Mouse (Mus musculus) spleen, adult 2 months (tissue): ENCODE data around the gene Ube2j1. TPM values are rescaled to one million over a fixed set of nuclear protein-coding genes. Genes with fewer than 3 reads are reported as not detected.

Experiments used
- DNase-seq, 2 experiments: peaks; one replicate each; pipeline versions ENCODE4 v3.0.0 to v3.0.0-alpha.2; 2012 to 2021; ENCODE audit warnings: low spot score in 2 of 2, low read depth in 1 of 2
- H3K27ac ChIP-seq: fragments of 200-500 bp; 2 replicates; pipeline ENCODE4 v1.5.1; 2012; ENCODE audit warnings: low read length, inconsistent platforms; ENCODE audit not compliant: insufficient read depth
- H3K27me3 ChIP-seq: fragments of 200-500 bp; 2 replicates; pipeline ENCODE4 v1.6.1; 2012; ENCODE audit warnings: mild to moderate bottlenecking, moderate library complexity, low read length, inconsistent platforms; ENCODE audit not compliant: control insufficient read depth, insufficient read depth
- H3K36me3 ChIP-seq: fragments of 200-500 bp; 2 replicates; pipeline ENCODE4 v1.6.1; 2012; ENCODE audit warnings: mild to moderate bottlenecking, low read length, inconsistent platforms; ENCODE audit not compliant: control insufficient read depth, insufficient read depth
- H3K4me1 ChIP-seq: fragments of 200-500 bp; 2 replicates; pipeline ENCODE4 v1.6.1; 2011; ENCODE audit warnings: inconsistent platforms; ENCODE audit not compliant: control insufficient read depth, insufficient read depth, insufficient read length
- H3K4me3 ChIP-seq: fragments of 200-500 bp; 2 replicates; pipeline ENCODE4 v1.5.1; 2011; ENCODE audit warnings: mild to moderate bottlenecking, inconsistent platforms; ENCODE audit not compliant: insufficient read depth, insufficient read length; ENCODE audit errors: extremely low read depth
- CTCF ChIP-seq: fragments of 200-500 bp; IDR thresholded peaks from 2 replicates; pipeline ENCODE4 v1.5.1; 2011; ENCODE audit warnings: mild to moderate bottlenecking, inconsistent platforms; ENCODE audit not compliant: insufficient read depth, insufficient read length, insufficient replicate concordance; ENCODE audit errors: extremely low read depth
- POLR2A ChIP-seq: fragments of 200-500 bp; IDR thresholded peaks from 2 replicates; pipeline ENCODE4 v1.6.1; 2011; ENCODE audit warnings: low read depth, low read length, inconsistent platforms
- WGBS: fragments of 180-500 bp; shearing (Covaris S2); methylation state at CpG from one replicate; pipeline ENCODE4 v1.1.7; 2018; 5-methylcytosine and 5-hydroxymethylcytosine counted together
- polyA plus RNA-seq: library from polyadenylated mRNA; depleted of rRNA; stranded (reverse); fragments of >200 nt; gene quantifications from 2 replicates; pipeline ENCODE4 v1.2.3, GENCODE M21; 2012

The Ube2j1 gene
- polyA plus RNA-seq, 1 experiment = 15.0 TPM

GRCm38 (mm10) chr4:33018361-33018999 is 12.7 kb upstream of the Ube2j1 start:
- Histone ChIP-seq H3K27me3 (no peaks in the 10 kb centered on the region), H3K36me3 (no peaks in the 10 kb centered on the region), H3K27ac (no peak overlapping the region), H3K4me3 (no peak overlapping the region), H3K4me1 (no peaks in the 10 kb centered on the region)
- DNase-seq = peak; percentile 60 to 81
- TF ChIP-seq POLR2A (no peak), CTCF (peak; percentile 91; the same call in 1 of the 2 replicates)
- WGBS = 34% methylated on average over 9 of the region's 9 CpGs

DNA sequence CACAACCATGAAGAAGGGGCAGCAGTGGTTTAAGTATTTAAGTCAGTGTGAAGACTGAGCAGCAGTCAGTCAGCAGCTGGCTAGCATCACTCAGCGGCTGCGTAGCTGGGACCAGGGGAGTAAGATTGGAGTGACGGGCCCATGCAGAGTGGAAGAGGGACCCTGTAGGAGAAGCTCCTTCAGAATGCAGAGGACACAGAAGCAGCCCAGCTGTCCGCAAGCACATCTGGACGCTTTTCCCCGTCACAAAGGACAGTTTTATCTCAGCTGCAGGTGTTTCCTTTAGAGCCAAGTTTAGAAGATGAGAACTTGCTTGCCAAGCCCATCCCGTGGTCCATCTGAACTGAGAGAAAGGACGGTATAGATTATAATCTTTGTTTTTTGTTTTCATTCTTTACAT is 6.8 kb upstream of the Ube2j1 start:
- WGBS = 32% methylated on average over 8 of the region's 8 CpGs
- no peak for DNase-seq
- Histone ChIP-seq H3K4me1 (peaks cover 5% of the 10 kb centered on the region; the same call in 1 of the 2 replicates), H3K27ac (no peak overlapping the region), H3K36me3 (peaks cover 4% of the 10 kb centered on the region), H3K27me3 (no peaks in the 10 kb centered on the region), H3K4me3 (no peak overlapping the region)
- TF ChIP-seq CTCF (no peak), POLR2A (no peak)

DNA sequence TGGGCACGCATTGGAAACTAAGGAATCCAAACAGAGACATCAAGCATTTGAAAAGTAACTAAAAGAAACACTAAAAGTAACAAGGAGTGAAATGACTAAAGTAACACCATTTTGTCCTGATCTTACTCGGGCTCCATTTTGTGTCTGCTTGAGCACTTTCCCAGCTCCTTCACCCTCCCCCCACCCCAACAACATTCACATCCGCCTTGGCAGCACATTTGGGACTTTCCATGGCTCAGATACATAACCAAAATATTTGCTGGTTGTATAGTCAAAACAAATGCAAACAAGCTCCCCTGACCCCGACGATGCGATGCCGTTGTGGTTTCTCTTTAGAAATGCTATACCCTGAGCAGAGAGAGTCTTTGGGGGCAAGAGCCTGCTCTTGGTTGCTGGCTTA is 2.1 kb upstream of the Ube2j1 start:
- Histone ChIP-seq H3K4me3 (no peak overlapping the region), H3K4me1 (peaks cover 10% of the 10 kb centered on the region), H3K27ac (no peak overlapping the region), H3K27me3 (no peaks in the 10 kb centered on the region; the same call in 1 of the 2 replicates), H3K36me3 (peaks cover 4% of the 10 kb centered on the region)
- DNase-seq = no peak
- WGBS = 89% methylated on average over 7 of the region's 7 CpGs
- TF ChIP-seq POLR2A (no peak), CTCF (no peak)

- peak overlapping the region; percentile 92 for H3K27ac ChIP-seq
Measured at GRCm38 (mm10) chr4:33030264-33031194, 687 bp upstream of the Ube2j1 start.

DNA sequence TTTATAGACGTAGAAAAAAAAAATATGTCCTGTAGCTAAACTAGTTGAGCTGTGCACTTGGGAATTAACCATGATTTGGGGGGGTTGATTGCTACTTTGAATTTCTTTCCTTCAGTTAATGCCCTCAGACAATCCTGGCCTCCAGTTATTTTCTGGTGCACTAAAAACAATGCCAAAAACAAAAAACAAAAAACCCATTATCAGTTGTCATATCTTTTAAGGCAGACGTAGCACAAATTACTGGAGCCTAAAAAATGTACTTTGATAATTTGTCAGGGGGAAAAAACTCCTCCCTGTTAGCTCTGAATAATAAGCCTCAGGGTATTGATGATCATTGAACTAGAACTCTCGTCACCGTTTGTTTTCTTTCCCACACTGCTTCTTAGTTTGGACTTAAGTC is 829 bp downstream of the Ube2j1 start:
- DNase-seq = no peak
- Histone ChIP-seq H3K36me3 (peaks cover 4% of the 10 kb centered on the region), H3K4me3 (peak overlapping the region; percentile 75), H3K27me3 (no peaks in the 10 kb centered on the region; the same call in 1 of the 2 replicates), H3K4me1 (peaks cover 8% of the 10 kb centered on the region), H3K27ac (no peak overlapping the region)
- WGBS = 22% methylated on average over 4 of the region's 4 CpGs
- no peak for TF ChIP-seq CTCF

More at GRCm38 (mm10) chr4:33030264-33031194, 687 bp upstream of the Ube2j1 start:
- peaks cover 4% of the 10 kb centered on the region for H3K36me3 ChIP-seq
- H3K27me3 ChIP-seq = no peaks in the 10 kb centered on the region; the same call in 1 of the 2 replicates
- WGBS = 13% methylated on average over 55 of the region's 55 CpGs
- TF ChIP-seq CTCF = no peak
- TF ChIP-seq POLR2A = no peak
- H3K4me3 ChIP-seq = peak overlapping the region; percentile 75
- DNase-seq = no peak
- peaks cover 8% of the 10 kb centered on the region for H3K4me1 ChIP-seq

GRCm38 (mm10) chr4:33033515-33033914 is 2.3 kb downstream of the Ube2j1 start:
- TF ChIP-seq CTCF = no peak
- TF ChIP-seq POLR2A = no peak
- WGBS = 45% methylated on average over 6 of the region's 6 CpGs
- no peak for DNase-seq

DNA sequence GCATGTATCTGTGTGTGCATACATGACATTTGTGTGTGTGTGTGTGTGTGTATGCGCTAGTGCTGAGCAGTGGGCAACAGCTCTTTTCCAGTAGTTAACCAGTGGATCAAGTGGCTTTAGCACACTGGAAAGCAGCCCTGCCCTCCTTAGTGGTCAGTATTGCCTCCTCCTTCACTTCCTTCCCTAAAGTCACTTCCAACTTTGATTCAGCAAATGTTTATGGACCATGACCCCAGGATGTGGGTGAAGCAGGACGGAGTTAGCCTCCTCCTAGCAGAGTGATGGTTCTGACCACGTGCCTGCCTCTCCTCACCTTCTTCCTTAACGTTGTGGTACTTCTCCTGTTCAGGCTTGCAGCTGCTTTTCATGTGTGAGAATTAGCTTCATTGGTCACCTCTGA is 8.6 kb downstream of the Ube2j1 start:
- 71% methylated on average over 4 of the region's 4 CpGs for WGBS
- DNase-seq = no peak
- peaks cover 27% of the 10 kb centered on the region for H3K36me3 ChIP-seq

More at GRCm38 (mm10) chr4:33033515-33033914, 2.3 kb downstream of the Ube2j1 start:
- no peaks in the 10 kb centered on the region; the same call in 1 of the 2 replicates for H3K36me3 ChIP-seq
- H3K27me3 ChIP-seq = no peaks in the 10 kb centered on the region; the same call in 1 of the 2 replicates
- no peak overlapping the region for H3K4me3 ChIP-seq
- peaks cover 8% of the 10 kb centered on the region for H3K4me1 ChIP-seq
- H3K27ac ChIP-seq = no peak overlapping the region

More for the DNA sequence above, 8.6 kb downstream of the Ube2j1 start:
- TF ChIP-seq POLR2A (no peak), CTCF (no peak)
- Histone ChIP-seq H3K27me3 (no peaks in the 10 kb centered on the region), H3K4me3 (no peak overlapping the region), H3K27ac (no peak overlapping the region), H3K4me1 (no peaks in the 10 kb centered on the region; the same call in 1 of the 2 replicates)
